2 mouse cellular contexts compared by ENCODE assay signal in the genomic region with DNA sequence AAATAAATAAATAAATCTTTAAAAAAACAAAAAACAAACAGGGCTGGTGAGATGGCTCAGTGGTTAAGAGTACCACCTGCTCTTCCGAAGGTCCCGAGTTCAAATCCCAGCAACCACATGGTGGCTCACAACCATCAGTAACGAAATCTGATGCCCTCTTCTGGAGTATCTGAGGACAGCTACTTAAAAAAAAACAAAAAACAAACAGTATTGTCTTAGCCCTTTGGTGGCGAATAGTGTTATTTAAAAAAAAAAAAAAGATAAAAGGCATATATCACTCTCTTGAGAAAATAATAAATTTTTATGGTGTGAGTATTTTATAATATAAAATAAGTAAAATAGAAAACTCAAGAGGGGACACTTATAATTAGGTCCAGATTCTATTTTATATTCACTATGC.
A peak's percentile ranks its signal among the peaks of the same experiment; 100 is the strongest.
TF ChIP-seq lines count a peak whose summit lies in the region.

No protein-coding gene starts in this region.

TF ChIP-seq in CH12.LX, 34 proteins besides CTCF, POLR2A, EP300 and RAD21:
- TF ChIP-seq GABPA (IDR thresholded peaks at IDR 0.05; ENCODE audit: insufficient replicate concordance, low read depth, low read length) (no peak), IRF4 (IDR thresholded peaks at IDR 0.05; ENCODE audit: low read depth, low read length) (no peak), ZNF384 (IDR thresholded peaks at IDR 0.05; ENCODE audit: low read depth, low read length) (0 out of 2 replicates have a peak, but pooled peaks have one; percentile 19), USF1 (IDR thresholded peaks at IDR 0.05; ENCODE audit: low read depth, low read length) (no peak), PAX5 (IDR thresholded peaks at IDR 0.05; ENCODE audit: low read length) (no peak)

TF ChIP-seq in ES-E14, 5 proteins besides CTCF, POLR2A, EP300 and RAD21:
- peak; percentile 88 for TF ChIP-seq ZNF384 (IDR thresholded peaks at IDR 0.05; ENCODE audit: low read depth, low read length)
- TF ChIP-seq ZC3H11A (IDR thresholded peaks at IDR 0.05; ENCODE audit: borderline replicate concordance, low read depth, low read length): no peak
